Mouse (Mus musculus): ENCODE measurements around the gene S100a8. TPM values are rescaled to one million over a fixed set of nuclear protein-coding genes. Genes with fewer than 3 reads are reported as not detected.

Gene S100a8
- polyA plus RNA-seq (2016; fragmentation: Nextera tagmentation; extraction: Ambion mirVana) = 1.2 TPM in 1 of 2 replicates, not detected in the other

DNA sequence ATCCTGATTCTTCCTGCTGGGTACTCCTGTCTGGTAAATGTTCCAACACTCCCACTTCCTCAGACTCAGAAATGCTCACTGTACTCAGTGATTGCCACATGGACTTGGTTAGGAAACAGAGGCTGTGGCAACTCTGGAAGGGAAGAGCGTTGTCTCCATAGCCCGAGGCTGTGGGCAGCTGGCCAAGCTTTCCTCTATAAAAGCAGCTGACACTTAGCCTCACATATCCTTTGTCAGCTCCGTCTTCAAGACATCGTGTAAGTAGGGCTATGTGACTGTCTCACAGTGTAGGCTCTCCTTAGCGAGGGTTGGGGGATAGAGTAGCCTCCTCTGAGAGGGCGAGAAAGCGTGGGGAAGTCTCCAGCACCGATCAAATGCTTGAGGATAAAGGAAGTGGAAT is at the start of gene S100a8:
Gene S100a8 (plus strand): TSS at position 133 of the 400 bp plus-strand sequence.
- WGBS = 77% methylated on average over 8 of the region's 8 CpGs
- H3K9me3 ChIP-seq (replicated peaks) = no peaks in the 10 kb centered on the region
- DNase-seq (ENCODE audit: low spot score) = no peak
- no peaks in the 10 kb centered on the region for H3K27me3 ChIP-seq (ENCODE audit: low read depth, poor library complexity, severe bottlenecking)
- H3K27ac ChIP-seq = no peak within 1 kb of the TSS
- no peaks in the 10 kb centered on the region for H3K36me3 ChIP-seq
- no peak within 1 kb of the TSS for H3K4me3 ChIP-seq
- H3K4me1 ChIP-seq = no peaks in the 10 kb centered on the region

DNA sequence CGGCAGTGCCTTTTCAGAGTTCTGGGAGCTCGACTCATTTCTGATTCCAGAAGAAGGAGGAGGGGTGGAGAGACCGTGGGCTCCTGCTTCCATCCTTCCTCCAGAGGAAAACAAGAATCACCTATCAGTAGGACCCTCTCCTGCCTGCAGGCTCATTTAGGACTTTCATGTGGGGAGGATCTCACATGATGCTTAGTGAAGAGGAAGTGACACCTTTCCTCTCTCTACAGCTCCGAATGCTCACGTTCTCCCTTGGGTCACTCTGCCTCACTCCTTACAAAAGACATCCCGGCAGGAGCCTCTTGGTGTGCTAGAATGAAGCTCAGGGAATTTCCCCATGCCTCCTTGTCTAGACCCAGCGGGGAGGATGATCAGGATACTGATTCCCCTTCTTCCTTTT is 47.2 kb upstream of the S100a8 start:
- H3K27me3 ChIP-seq (ENCODE audit: low read depth, poor library complexity, severe bottlenecking) = no peaks in the 10 kb centered on the region
- no peaks in the 10 kb centered on the region for H3K36me3 ChIP-seq
- H3K4me1 ChIP-seq = peaks cover 10% of the 10 kb centered on the region
- no peak overlapping the region for H3K4me3 ChIP-seq
- 60% methylated on average over 7 of the region's 7 CpGs for WGBS
- DNase-seq (ENCODE audit: low spot score) = no peak
- H3K9me3 ChIP-seq (replicated peaks) = no peaks in the 10 kb centered on the region
- H3K27ac ChIP-seq = no peak overlapping the region

DNA sequence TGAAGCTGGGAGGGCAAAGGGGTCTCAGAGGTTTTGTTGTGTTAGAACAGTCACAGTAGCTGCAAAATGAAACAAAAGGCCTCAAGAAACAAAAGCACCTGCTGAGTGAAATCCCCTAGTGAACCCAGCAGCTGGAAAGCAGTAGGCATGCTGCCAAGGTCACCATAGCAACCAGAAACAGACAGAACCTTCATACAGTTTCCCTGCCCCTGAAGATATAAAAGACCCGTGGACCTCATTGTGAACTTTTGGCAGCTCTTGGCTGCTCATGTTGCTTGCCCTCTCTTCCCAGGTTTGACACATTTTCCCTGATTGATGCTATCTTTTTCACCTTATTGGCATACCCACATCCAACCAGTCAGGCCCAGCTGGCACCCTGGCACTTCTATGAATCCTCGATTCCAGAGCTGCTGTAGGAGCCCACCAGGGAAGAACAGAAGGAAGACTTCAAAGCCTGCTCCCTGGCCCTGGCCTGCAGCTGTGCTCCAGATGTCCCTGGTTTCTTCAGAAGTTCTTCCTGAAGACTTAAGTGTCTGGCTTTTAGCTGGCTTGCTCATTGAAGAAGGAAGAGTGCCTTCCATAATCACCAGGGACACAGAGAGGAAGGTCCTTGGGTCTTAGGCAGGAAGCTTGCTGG is 45.2 kb upstream of the S100a8 start:
- no peak overlapping the region for H3K27ac ChIP-seq
- WGBS = 32% methylated on average over 2 of the region's 2 CpGs

GRCm38 (mm10) chr3:90625496-90625895 is 43.3 kb upstream of the S100a8 start:
- Histone ChIP-seq H3K27me3 (ENCODE audit: low read depth, poor library complexity, severe bottlenecking) (no peaks in the 10 kb centered on the region), H3K4me3 (no peak overlapping the region), H3K4me1 (peaks cover 10% of the 10 kb centered on the region), H3K9me3 (replicated peaks) (no peaks in the 10 kb centered on the region), H3K36me3 (no peaks in the 10 kb centered on the region), H3K27ac (no peak overlapping the region)
- no peak for DNase-seq (ENCODE audit: low spot score)
- WGBS = 87% methylated on average over 5 of the region's 5 CpGs

More for the DNA sequence above, 45.2 kb upstream of the S100a8 start:
- H3K36me3 ChIP-seq = no peaks in the 10 kb centered on the region
- H3K9me3 ChIP-seq (replicated peaks) = no peaks in the 10 kb centered on the region
- H3K4me3 ChIP-seq = no peak overlapping the region
- H3K4me1 ChIP-seq = peaks cover 10% of the 10 kb centered on the region
- H3K27me3 ChIP-seq (ENCODE audit: low read depth, poor library complexity, severe bottlenecking) = no peaks in the 10 kb centered on the region
- no peak for DNase-seq (ENCODE audit: low spot score)

GRCm38 (mm10) chr3:90626266-90627021 is 42.3 kb upstream of the S100a8 start:
- no peaks in the 10 kb centered on the region for H3K27me3 ChIP-seq (ENCODE audit: low read depth, poor library complexity, severe bottlenecking)

DNA sequence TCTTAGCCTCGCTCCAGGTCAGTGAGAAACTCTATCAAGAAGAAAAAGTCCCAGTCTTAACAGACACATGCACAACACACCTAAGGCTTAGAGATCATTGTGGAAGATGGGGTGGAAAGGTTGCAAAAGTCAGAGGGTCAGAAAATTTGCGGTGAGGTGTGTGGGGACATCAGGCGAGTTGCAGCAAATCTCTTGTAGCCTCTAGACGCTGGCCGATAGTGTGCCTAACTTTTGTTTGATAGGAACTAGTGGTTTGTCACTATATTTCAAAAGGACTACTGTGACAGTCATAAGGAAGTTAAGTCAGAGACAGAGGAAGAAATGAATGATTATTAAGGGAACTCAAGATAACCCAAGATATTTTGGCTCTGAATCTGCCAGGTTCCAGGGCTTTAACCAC is 41.4 kb upstream of the S100a8 start:
- Histone ChIP-seq H3K27ac (no peak overlapping the region), H3K36me3 (no peaks in the 10 kb centered on the region), H3K4me3 (no peak overlapping the region), H3K27me3 (ENCODE audit: low read depth, poor library complexity, severe bottlenecking) (no peaks in the 10 kb centered on the region), H3K9me3 (replicated peaks) (no peaks in the 10 kb centered on the region), H3K4me1 (peaks cover 10% of the 10 kb centered on the region)
- no peak for DNase-seq (ENCODE audit: low spot score)
- 94% methylated on average over 5 of the region's 5 CpGs for WGBS

More at GRCm38 (mm10) chr3:90626266-90627021, 42.3 kb upstream of the S100a8 start:
- DNase-seq (ENCODE audit: low spot score) = no peak
- Histone ChIP-seq H3K27ac (no peak overlapping the region), H3K9me3 (replicated peaks) (no peaks in the 10 kb centered on the region), H3K36me3 (no peaks in the 10 kb centered on the region), H3K4me3 (no peak overlapping the region), H3K4me1 (peaks cover 10% of the 10 kb centered on the region)
- WGBS = 88% methylated on average over 9 of the region's 9 CpGs

GRCm38 (mm10) chr3:90627807-90628206 is 41.0 kb upstream of the S100a8 start:
- Histone ChIP-seq H3K4me3 (no peak overlapping the region), H3K36me3 (no peaks in the 10 kb centered on the region), H3K27me3 (ENCODE audit: low read depth, poor library complexity, severe bottlenecking) (no peaks in the 10 kb centered on the region), H3K4me1 (peaks cover 10% of the 10 kb centered on the region), H3K27ac (no peak overlapping the region), H3K9me3 (replicated peaks) (no peaks in the 10 kb centered on the region)
- 63% methylated on average over 4 of the region's 4 CpGs for WGBS
- no peak for DNase-seq (ENCODE audit: low spot score)

DNA sequence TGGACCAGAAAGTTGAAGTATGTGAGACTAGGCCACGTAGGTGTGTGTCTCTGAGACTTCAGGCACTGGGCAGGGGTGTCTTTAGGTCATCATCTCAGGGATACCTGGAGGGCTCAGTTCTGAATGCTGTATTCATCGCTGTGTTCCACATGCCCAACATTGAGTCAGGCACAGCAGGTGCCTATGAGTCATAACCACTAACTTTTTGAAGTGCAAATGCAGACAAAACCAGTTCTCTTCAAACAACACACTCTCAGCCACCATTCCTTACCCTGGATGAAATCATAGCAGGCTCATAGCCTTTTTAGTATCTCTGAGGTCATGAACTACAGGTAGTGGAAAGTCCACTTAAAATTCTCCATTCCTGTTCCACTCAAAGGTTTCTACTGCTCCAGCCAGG is 39.5 kb upstream of the S100a8 start:
- H3K27me3 ChIP-seq (ENCODE audit: low read depth, poor library complexity, severe bottlenecking) = no peaks in the 10 kb centered on the region
- WGBS = 79% methylated on average over 2 of the region's 2 CpGs
- no peak overlapping the region for H3K4me3 ChIP-seq
- H3K9me3 ChIP-seq (replicated peaks) = no peaks in the 10 kb centered on the region
- no peaks in the 10 kb centered on the region for H3K36me3 ChIP-seq
- no peak overlapping the region for H3K27ac ChIP-seq
- DNase-seq (ENCODE audit: low spot score) = no peak
- no peaks in the 10 kb centered on the region for H3K4me1 ChIP-seq

GRCm38 (mm10) chr3:90631984-90632383 is 36.8 kb upstream of the S100a8 start:
- Histone ChIP-seq H3K27ac (no peak overlapping the region), H3K4me1 (no peaks in the 10 kb centered on the region), H3K9me3 (replicated peaks) (no peaks in the 10 kb centered on the region), H3K36me3 (no peaks in the 10 kb centered on the region), H3K4me3 (no peak overlapping the region), H3K27me3 (ENCODE audit: low read depth, poor library complexity, severe bottlenecking) (no peaks in the 10 kb centered on the region)
- no peak for DNase-seq (ENCODE audit: low spot score)
- 82% methylated on average over 2 of the region's 2 CpGs for WGBS

- WGBS = 65% methylated on average over 1 of the region's 1 CpGs
- no peaks in the 10 kb centered on the region for H3K9me3 ChIP-seq (replicated peaks)
- no peak overlapping the region for H3K27ac ChIP-seq
- H3K4me3 ChIP-seq = no peak overlapping the region
- H3K36me3 ChIP-seq = no peaks in the 10 kb centered on the region
- no peaks in the 10 kb centered on the region for H3K27me3 ChIP-seq (ENCODE audit: low read depth, poor library complexity, severe bottlenecking)
- no peaks in the 10 kb centered on the region for H3K4me1 ChIP-seq
- DNase-seq (ENCODE audit: low spot score) = no peak
Measured at GRCm38 (mm10) chr3:90638511-90639275, 30.1 kb upstream of the S100a8 start.

DNA sequence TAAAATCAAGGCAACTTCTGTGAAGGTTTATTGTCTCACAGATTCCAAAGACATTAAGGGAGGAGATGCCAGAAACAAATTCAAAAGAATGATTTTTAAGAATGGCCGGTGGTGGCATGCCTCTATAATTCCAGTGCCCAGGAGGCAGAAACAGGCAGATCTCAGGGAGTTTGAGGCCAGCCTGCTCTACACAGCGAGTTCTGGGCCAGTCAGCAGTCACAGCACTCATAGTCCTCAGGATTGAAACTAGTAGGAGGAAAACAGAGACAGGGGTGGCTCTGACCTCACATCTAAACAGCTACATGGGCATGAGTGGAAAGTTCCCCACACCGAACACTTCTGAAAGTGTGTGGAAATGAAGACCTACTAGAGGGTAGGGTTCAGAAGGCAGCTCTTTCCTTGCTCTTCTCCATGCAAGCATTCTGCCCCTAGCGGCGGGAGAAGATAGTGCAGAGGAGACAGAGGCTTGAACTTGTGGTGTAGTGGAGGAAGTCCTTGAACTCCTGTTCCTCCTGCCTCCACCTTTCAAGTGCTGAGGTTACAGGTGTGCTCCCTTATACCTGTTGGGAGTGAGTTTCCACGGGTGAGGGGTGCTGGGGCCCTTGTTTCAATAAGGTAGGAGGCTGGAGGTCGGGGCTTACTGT is 29.1 kb upstream of the S100a8 start:
- 51% methylated on average over 7 of the region's 7 CpGs for WGBS
- no peaks in the 10 kb centered on the region for H3K36me3 ChIP-seq
- H3K4me1 ChIP-seq = no peaks in the 10 kb centered on the region
- H3K9me3 ChIP-seq (replicated peaks) = no peaks in the 10 kb centered on the region
- no peaks in the 10 kb centered on the region for H3K27me3 ChIP-seq (ENCODE audit: low read depth, poor library complexity, severe bottlenecking)
- no peak overlapping the region for H3K4me3 ChIP-seq
- H3K27ac ChIP-seq = no peak overlapping the region
- no peak for DNase-seq (ENCODE audit: low spot score)

- H3K27ac ChIP-seq = no peak overlapping the region
- no peak for DNase-seq (ENCODE audit: low spot score)
- H3K27me3 ChIP-seq (ENCODE audit: low read depth, poor library complexity, severe bottlenecking) = no peaks in the 10 kb centered on the region
- no peaks in the 10 kb centered on the region for H3K36me3 ChIP-seq
- WGBS = 85% methylated on average over 7 of the region's 7 CpGs
- no peaks in the 10 kb centered on the region for H3K4me1 ChIP-seq
- no peaks in the 10 kb centered on the region for H3K9me3 ChIP-seq (replicated peaks)
- no peak overlapping the region for H3K4me3 ChIP-seq
Measured at GRCm38 (mm10) chr3:90640981-90641380, 27.8 kb upstream of the S100a8 start.
